Mouse (Mus musculus): ENCODE measurements around the gene Rpl36. TPM values are rescaled to one million over a fixed set of nuclear protein-coding genes. Genes with fewer than 3 reads are reported as not detected.

Gene Rpl36
- total and polyA plus RNA-seq, 3 experiments, result 2,385 to 3,914 TPM; not detected in 1

- no peak for DNase-seq (ENCODE audit: low read depth, low spot score)
- peak in 1 of 2 experiments; percentile 30; a peak in 1 of 4 replicates for TF ChIP-seq POLR2A (IDR thresholded peaks at IDR 0.05; ENCODE audit: control insufficient read depth in 1 of 2, insufficient read depth in 1 of 2, low read depth in 1 of 2, low read length in 2 of 2, poor library complexity in 1 of 2)
- TF ChIP-seq CHD2 (IDR thresholded peaks at IDR 0.05; ENCODE audit: low read length), result no peak
- no peak for TF ChIP-seq E2F4 (IDR thresholded peaks at IDR 0.05; ENCODE audit: borderline replicate concordance, low read depth, low read length)
- H3K27ac ChIP-seq (ENCODE audit: control insufficient read depth, low read depth, low read length), result no peak overlapping the region
- H3K36me3 ChIP-seq (ENCODE audit: control insufficient read depth in 1 of 2, insufficient read depth in 2 of 2, low read length in 2 of 2), result peaks cover 0 to 27% of the 10 kb centered on the region in 2 experiments; a peak in 2 of 4 replicates
- H3K9me3 ChIP-seq (replicated peaks; ENCODE audit: insufficient read depth, low read length), result no peaks in the 10 kb centered on the region
- no peaks in the 10 kb centered on the region for H3K4me1 ChIP-seq (ENCODE audit: control insufficient read depth in 1 of 2, insufficient read depth in 2 of 2, low read length in 2 of 2)
- peaks cover 2% of the 10 kb centered on the region; the same call in 1 of the 2 replicates for H3K79me2 ChIP-seq (ENCODE audit: control insufficient read depth, insufficient read depth, low read length, poor library complexity)
- no peak overlapping the region for H3K9ac ChIP-seq (ENCODE audit: control insufficient read depth, low read depth, low read length, poor library complexity, severe bottlenecking)
- no peaks in the 10 kb centered on the region for H3K27me3 ChIP-seq (ENCODE audit: control insufficient read depth in 1 of 2, insufficient read depth in 2 of 2, low read length in 2 of 2)
- no peak overlapping the region for H3K4me3 ChIP-seq (ENCODE audit: control insufficient read depth in 1 of 2, insufficient read depth in 1 of 2, low read depth in 2 of 2, low read length in 2 of 2)
Observed at GRCm38 (mm10) chr17:56572939-56573338, 40.3 kb upstream of the Rpl36 start.

GRCm38 (mm10) chr17:56583071-56583470 is 30.1 kb upstream of the Rpl36 start:
- peak; percentile 52 for DNase-seq (ENCODE audit: low read depth, low spot score)
- peaks cover 28 to 29% of the 10 kb centered on the region in 2 experiments for H3K36me3 ChIP-seq (ENCODE audit: control insufficient read depth in 1 of 2, insufficient read depth in 2 of 2, low read length in 2 of 2)
- TF ChIP-seq JUND (IDR thresholded peaks at IDR 0.05; ENCODE audit: low read depth, low read length) (no peak), HCFC1 (IDR thresholded peaks at IDR 0.05; ENCODE audit: low read depth, low read length) (0 out of 2 replicates have a peak, but pooled peaks have one; percentile 4), TBP (IDR thresholded peaks at IDR 0.05; ENCODE audit: low read depth, low read length) (no peak), ETS1 (IDR thresholded peaks at IDR 0.05; ENCODE audit: low read depth, low read length) (0 out of 2 replicates have a peak, but pooled peaks have one; percentile 10)
- peak overlapping the region; percentile 95 for H3K27ac ChIP-seq (ENCODE audit: control insufficient read depth, low read depth, low read length)
- peak overlapping the region; percentile 96 for H3K9ac ChIP-seq (ENCODE audit: control insufficient read depth, low read depth, low read length, poor library complexity, severe bottlenecking)
- H3K27me3 ChIP-seq (ENCODE audit: control insufficient read depth in 1 of 2, insufficient read depth in 2 of 2, low read length in 2 of 2), result no peaks in the 10 kb centered on the region
- H3K9me3 ChIP-seq (replicated peaks; ENCODE audit: insufficient read depth, low read length), result no peaks in the 10 kb centered on the region
- peaks cover 12 to 31% of the 10 kb centered on the region in 2 experiments; a peak in 3 of 4 replicates for H3K4me1 ChIP-seq (ENCODE audit: control insufficient read depth in 1 of 2, insufficient read depth in 2 of 2, low read length in 2 of 2)
- H3K79me2 ChIP-seq (ENCODE audit: control insufficient read depth, insufficient read depth, low read length, poor library complexity), result peaks cover 87% of the 10 kb centered on the region
- H3K4me3 ChIP-seq (ENCODE audit: control insufficient read depth in 1 of 2, insufficient read depth in 1 of 2, low read depth in 2 of 2, low read length in 2 of 2), result peak overlapping the region; percentile 80 to 85

GRCm38 (mm10) chr17:56583611-56584256 is 29.5 kb upstream of the Rpl36 start:
- peak overlapping the region; percentile 95 for H3K27ac ChIP-seq (ENCODE audit: control insufficient read depth, low read depth, low read length)
- H3K27me3 ChIP-seq (ENCODE audit: control insufficient read depth in 1 of 2, insufficient read depth in 2 of 2, low read length in 2 of 2), result no peaks in the 10 kb centered on the region
- H3K4me1 ChIP-seq (ENCODE audit: control insufficient read depth in 1 of 2, insufficient read depth in 2 of 2, low read length in 2 of 2), result peaks cover 12 to 31% of the 10 kb centered on the region in 2 experiments; a peak in 3 of 4 replicates
- peaks cover 91% of the 10 kb centered on the region for H3K79me2 ChIP-seq (ENCODE audit: control insufficient read depth, insufficient read depth, low read length, poor library complexity)
- H3K4me3 ChIP-seq (ENCODE audit: control insufficient read depth in 1 of 2, insufficient read depth in 1 of 2, low read depth in 2 of 2, low read length in 2 of 2), result peak overlapping the region; percentile 80 to 85
- H3K9ac ChIP-seq (ENCODE audit: control insufficient read depth, low read depth, low read length, poor library complexity, severe bottlenecking), result peak overlapping the region; percentile 96
- no peaks in the 10 kb centered on the region for H3K9me3 ChIP-seq (replicated peaks; ENCODE audit: insufficient read depth, low read length)
- DNase-seq (ENCODE audit: low read depth, low spot score), result peak; percentile 70
- peaks cover 25 to 28% of the 10 kb centered on the region in 2 experiments for H3K36me3 ChIP-seq (ENCODE audit: control insufficient read depth in 1 of 2, insufficient read depth in 2 of 2, low read length in 2 of 2)
- TF ChIP-seq NRF1 (IDR thresholded peaks at IDR 0.05; ENCODE audit: insufficient read depth, low read depth, low read length, poor library complexity, severe bottlenecking), result no peak
- TF ChIP-seq MYB (IDR thresholded peaks at IDR 0.05; ENCODE audit: low read depth, low read length), result no peak
- TF ChIP-seq GATA1 (IDR thresholded peaks at IDR 0.05; ENCODE audit: low read depth, low read length), result peak; percentile 38; the same call in 1 of the 2 replicates
- peak; percentile 71; the same call in 1 of the 2 replicates for TF ChIP-seq CHD1 (IDR thresholded peaks at IDR 0.05; ENCODE audit: low read depth, low read length)
- no peak for TF ChIP-seq EP300 (IDR thresholded peaks at IDR 0.05; ENCODE audit: low read depth in 1 of 2, low read length in 2 of 2)
- 0 out of 2 replicates have a peak, but pooled peaks have one; percentile 33 for TF ChIP-seq E2F4 (IDR thresholded peaks at IDR 0.05; ENCODE audit: borderline replicate concordance, low read depth, low read length)
- no peak for TF ChIP-seq KAT2A (conservative IDR thresholded peaks at IDR 0.05; ENCODE audit: low read depth, low read length)
- no peak for TF ChIP-seq ZC3H11A (IDR thresholded peaks at IDR 0.05; ENCODE audit: low read depth, low read length)
- TF ChIP-seq MAFK (IDR thresholded peaks at IDR 0.05; ENCODE audit: borderline replicate concordance, low read depth, low read length), result no peak

Data from MEL (cell line).